Mouse (Mus musculus): ENCODE data around the gene Ift20.

DNA sequence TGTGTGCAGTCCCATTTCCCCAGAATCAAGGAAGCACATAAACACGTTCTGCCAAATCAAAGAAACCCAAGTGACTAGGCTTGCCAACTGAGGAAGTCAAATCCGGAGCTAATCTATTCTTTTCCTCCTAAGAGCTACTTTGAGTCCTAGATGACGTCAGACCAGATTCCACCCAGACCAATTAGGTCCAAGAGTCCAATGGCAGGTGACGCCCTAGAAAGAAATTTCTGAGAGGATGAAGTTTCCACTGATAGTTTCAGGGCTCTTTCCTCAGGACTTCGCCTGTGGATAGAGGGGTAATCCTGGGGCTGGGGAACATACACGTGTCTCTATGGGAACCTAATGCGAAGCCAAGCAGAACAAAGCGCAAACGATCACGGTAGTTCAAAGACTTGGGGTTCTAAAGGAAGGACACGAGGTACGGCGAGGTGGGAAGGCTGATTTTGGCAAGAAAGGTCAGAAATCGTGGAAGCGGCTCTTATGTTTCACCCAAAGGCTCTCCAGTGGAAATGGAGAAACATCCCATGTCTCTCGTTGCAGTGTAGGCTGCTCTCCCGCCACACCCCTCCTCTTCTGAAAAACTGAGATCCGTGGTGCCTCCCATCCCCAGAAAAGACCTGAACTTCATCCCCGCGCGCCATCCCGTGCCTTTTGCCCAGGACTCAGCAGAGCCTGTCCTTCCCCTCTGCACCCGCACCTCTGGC is 633 bp upstream of the Ift20 start:
- TF ChIP-seq CTCF (IDR thresholded peaks at IDR 0.05; ENCODE audit: extremely low read depth, insufficient read length, insufficient replicate concordance, low read depth, low read length) = no peak
- no peak for TF ChIP-seq POLR2A (IDR thresholded peaks at IDR 0.05; ENCODE audit: low read depth, low read length)
